Mouse (Mus musculus): Measurements from ENCODE around the gene Mdfi.

Mdfi gene

GRCm38 (mm10) chr17:47847985-47848384 lies 13.5 kb upstream of the Mdfi start:
- DNase-seq (ENCODE audit: low read depth), result no peak

GRCm38 (mm10) chr17:47845609-47846008 lies 11.1 kb upstream of the Mdfi start:
- no peak for DNase-seq (ENCODE audit: low read depth)

GRCm38 (mm10) chr17:47843465-47843864 lies 9.0 kb upstream of the Mdfi start:
- no peak for DNase-seq (ENCODE audit: low read depth)

- peak; percentile 90 for DNase-seq (ENCODE audit: low read depth)
Measured at GRCm38 (mm10) chr17:47841931-47842623, 7.6 kb upstream of the Mdfi start.

- DNase-seq (ENCODE audit: low read depth), result no peak
Measured at GRCm38 (mm10) chr17:47841521-47841920, 7.0 kb upstream of the Mdfi start.

- peak; percentile 15 for DNase-seq (ENCODE audit: low read depth)
Measured at GRCm38 (mm10) chr17:47837808-47838207, 3.3 kb upstream of the Mdfi start.

GRCm38 (mm10) chr17:47833628-47834481 lies 636 bp downstream of the Mdfi start:
- DNase-seq (ENCODE audit: low read depth), result no peak

GRCm38 (mm10) chr17:47833029-47833627 lies 1.4 kb downstream of the Mdfi start:
- peak; percentile 39 for DNase-seq (ENCODE audit: low read depth)

- DNase-seq (ENCODE audit: low read depth), result no peak
Measured at GRCm38 (mm10) chr17:47832501-47833028, 1.9 kb downstream of the Mdfi start.

GRCm38 (mm10) chr17:47831772-47832171 lies 2.7 kb downstream of the Mdfi start:
- DNase-seq (ENCODE audit: low read depth), result no peak

GRCm38 (mm10) chr17:47831161-47831560 lies 3.3 kb downstream of the Mdfi start:
- DNase-seq (ENCODE audit: low read depth), result no peak

- no peak for DNase-seq (ENCODE audit: low read depth)
Measured at GRCm38 (mm10) chr17:47821339-47821738, 13.2 kb downstream of the Mdfi start.

GRCm38 (mm10) chr17:47818038-47818725 lies 16.3 kb downstream of the Mdfi start:
- no peak for DNase-seq (ENCODE audit: low read depth)

GRCm38 (mm10) chr17:47815446-47815845 lies 19.0 kb downstream of the Mdfi start:
- DNase-seq (ENCODE audit: low read depth), result no peak

GRCm38 (mm10) chr17:47814496-47814895 lies 20.0 kb downstream of the Mdfi start:
- no peak for DNase-seq (ENCODE audit: low read depth)

- DNase-seq (ENCODE audit: low read depth), result no peak
Measured at GRCm38 (mm10) chr17:47813616-47814015, 20.9 kb downstream of the Mdfi start.

- no peak for DNase-seq (ENCODE audit: low read depth)
Measured at GRCm38 (mm10) chr17:47812200-47812599, 22.3 kb downstream of the Mdfi start.

GRCm38 (mm10) chr17:47811265-47811800 lies 23.2 kb downstream of the Mdfi start:
- no peak for DNase-seq (ENCODE audit: low read depth)

- peak; percentile 20 for DNase-seq (ENCODE audit: low read depth)
Measured at GRCm38 (mm10) chr17:47806230-47806629, 28.3 kb downstream of the Mdfi start.

- no peak for DNase-seq (ENCODE audit: low read depth)
Measured at GRCm38 (mm10) chr17:47805047-47805835, 29.2 kb downstream of the Mdfi start.

GRCm38 (mm10) chr17:47803662-47804061 lies 30.8 kb downstream of the Mdfi start:
- DNase-seq (ENCODE audit: low read depth), result peak; percentile 28
